Mouse (Mus musculus) embryonic facial prominence, embryonic 10.5 days (tissue): Measurements from ENCODE around the gene Nuak1. TPM values are rescaled to one million over a fixed set of nuclear protein-coding genes. Genes with fewer than 3 reads are reported as not detected.

Experiments used
- DNase-seq: peaks from one replicate; pipeline ENCODE4 v3.0.0-alpha.2; 2017; ENCODE audit warnings: low spot score
- H3K27ac ChIP-seq: fragments of 300-500 bp; sonication (generic); replicated peaks from 2 replicates; pipeline ENCODE4 v1.5.1; 2016; ENCODE audit warnings: mild to moderate bottlenecking
- H3K27me3 ChIP-seq: fragments of 300-500 bp; sonication (generic); replicated peaks from 2 replicates; pipeline ENCODE4 v1.6.1; 2016; ENCODE audit warnings: low read depth, mild to moderate bottlenecking; ENCODE audit not compliant: poor library complexity, severe bottlenecking
- H3K36me3 ChIP-seq: fragments of 300-500 bp; sonication (generic); replicated peaks from 2 replicates; pipeline ENCODE4 v1.6.1; 2016; ENCODE audit warnings: mild to moderate bottlenecking, moderate library complexity
- H3K4me1 ChIP-seq: fragments of 300-500 bp; sonication (generic); 2 replicates; pipeline ENCODE4 v1.6.1; 2016
- H3K4me3 ChIP-seq: fragments of 300-500 bp; sonication (generic); 2 replicates; pipeline ENCODE4 v1.5.1; 2016; ENCODE audit warnings: mild to moderate bottlenecking, moderate library complexity
- H3K9me3 ChIP-seq: fragments of 300-500 bp; sonication (generic); 2 replicates; pipeline ENCODE4 v1.6.1; 2016; ENCODE audit warnings: mild to moderate bottlenecking
- WGBS: fragments of 180-500 bp; shearing (Covaris S2); methylation state at CpG from one replicate; pipeline ENCODE4 v1.1.7; 2016; 5-methylcytosine and 5-hydroxymethylcytosine counted together
- polyA plus RNA-seq: library from polyadenylated mRNA; unstranded; fragments of >200 nt; fragmentation: Nextera tagmentation; extraction: Ambion mirVana; gene quantifications from 2 replicates; pipeline ENCODE4 v1.2.1, GENCODE M21; 2016

Nuak1 gene
- polyA plus RNA-seq, 1 experiment from 2014 or later: 2.7 TPM

- no peaks in the 10 kb centered on the region for H3K9me3 ChIP-seq
- H3K27me3 ChIP-seq: no peaks in the 10 kb centered on the region
- no peak overlapping the region for H3K27ac ChIP-seq
- peaks cover 13% of the 10 kb centered on the region for H3K36me3 ChIP-seq
- DNase-seq: no peak
- 93% methylated on average over 3 of the region's 3 CpGs for WGBS
- no peak overlapping the region for H3K4me3 ChIP-seq
- peaks cover 19% of the 10 kb centered on the region for H3K4me1 ChIP-seq
Measured at GRCm38 (mm10) chr10:84368185-84368584, 72.2 kb downstream of the Nuak1 start.

GRCm38 (mm10) chr10:84365166-84365865 is 75.1 kb downstream of the Nuak1 start:
- no peaks in the 10 kb centered on the region for H3K4me1 ChIP-seq
- H3K27ac ChIP-seq: no peak overlapping the region
- no peaks in the 10 kb centered on the region for H3K36me3 ChIP-seq
- DNase-seq: no peak
- no peaks in the 10 kb centered on the region for H3K27me3 ChIP-seq
- H3K4me3 ChIP-seq: no peak overlapping the region
- H3K9me3 ChIP-seq: no peaks in the 10 kb centered on the region
- 80% methylated on average over 7 of the region's 7 CpGs for WGBS

DNA sequence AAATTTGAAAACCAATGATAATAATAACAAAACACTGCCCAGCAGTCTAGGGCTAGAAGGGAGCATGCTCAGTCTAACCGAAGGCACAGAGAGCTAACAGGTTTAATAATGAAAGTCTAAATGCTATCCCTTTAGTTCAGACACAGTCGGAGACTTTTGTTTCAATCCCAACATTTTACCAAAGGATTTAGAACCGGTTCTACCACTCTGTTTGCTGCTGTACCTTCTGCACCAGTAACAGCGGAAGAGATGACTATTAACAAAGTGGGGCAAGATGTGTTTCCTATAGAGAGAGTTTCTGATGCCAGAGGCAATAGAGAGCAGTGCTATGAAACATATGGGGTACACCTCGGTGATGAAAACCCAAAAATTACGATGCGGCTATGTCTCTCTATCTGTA is 76.6 kb downstream of the Nuak1 start:
- WGBS: 85% methylated on average over 7 of the region's 7 CpGs
- no peak overlapping the region for H3K27ac ChIP-seq
- no peaks in the 10 kb centered on the region for H3K27me3 ChIP-seq
- DNase-seq: no peak
- H3K9me3 ChIP-seq: no peaks in the 10 kb centered on the region
- no peaks in the 10 kb centered on the region for H3K4me1 ChIP-seq
- no peak overlapping the region for H3K4me3 ChIP-seq
- no peaks in the 10 kb centered on the region for H3K36me3 ChIP-seq

DNA sequence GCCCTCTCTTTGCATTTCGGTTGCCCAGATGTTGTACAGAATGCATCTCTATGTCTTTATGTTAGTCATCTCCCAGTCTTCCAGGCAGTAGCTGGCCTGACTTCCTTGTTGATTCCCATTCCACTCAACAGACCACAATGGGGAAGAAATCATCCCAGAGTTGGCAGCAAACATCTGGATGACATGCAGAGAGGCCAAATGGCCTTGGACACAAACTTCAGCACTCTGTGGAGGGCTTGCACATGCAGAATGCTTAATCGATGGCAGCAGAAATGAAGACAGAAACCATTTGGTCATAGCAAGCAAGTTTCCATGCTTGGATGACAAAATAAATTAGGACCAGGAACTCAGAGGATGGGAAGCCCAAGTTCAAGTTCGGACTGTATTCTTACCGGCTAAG is 79.4 kb downstream of the Nuak1 start:
- Histone ChIP-seq H3K4me3 (no peak overlapping the region), H3K36me3 (no peaks in the 10 kb centered on the region), H3K27ac (no peak overlapping the region), H3K27me3 (no peaks in the 10 kb centered on the region; the same call in 1 of the 2 replicates), H3K4me1 (no peaks in the 10 kb centered on the region), H3K9me3 (no peaks in the 10 kb centered on the region)
- WGBS: 93% methylated on average over 4 of the region's 4 CpGs
- DNase-seq: no peak

DNA sequence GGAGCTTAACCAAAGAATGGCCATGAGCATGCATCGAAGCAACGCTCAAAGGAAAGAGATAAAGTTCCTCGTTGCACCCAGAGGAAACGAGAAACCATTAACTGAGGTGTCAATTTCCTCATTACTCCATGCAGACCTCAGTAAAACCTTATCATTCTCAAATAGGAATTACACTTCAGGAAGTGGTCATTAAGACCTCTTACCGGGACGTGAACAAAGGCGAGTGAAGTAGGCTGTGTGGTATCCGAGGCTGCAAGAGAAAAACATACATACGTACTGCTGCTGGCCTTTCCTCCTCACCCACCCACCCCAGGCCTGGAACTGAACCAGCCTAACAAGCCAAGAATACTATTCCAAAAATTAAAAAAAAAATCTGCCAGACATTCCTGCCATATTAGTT is 80.0 kb downstream of the Nuak1 start:
- no peak overlapping the region for H3K4me3 ChIP-seq
- WGBS: 90% methylated on average over 9 of the region's 9 CpGs
- H3K27me3 ChIP-seq: no peaks in the 10 kb centered on the region; the same call in 1 of the 2 replicates
- H3K27ac ChIP-seq: no peak overlapping the region
- H3K4me1 ChIP-seq: no peaks in the 10 kb centered on the region
- no peak for DNase-seq
- H3K9me3 ChIP-seq: no peaks in the 10 kb centered on the region
- no peaks in the 10 kb centered on the region for H3K36me3 ChIP-seq

- Histone ChIP-seq H3K4me1 (no peaks in the 10 kb centered on the region), H3K36me3 (no peaks in the 10 kb centered on the region), H3K9me3 (no peaks in the 10 kb centered on the region), H3K27me3 (no peaks in the 10 kb centered on the region; the same call in 1 of the 2 replicates), H3K4me3 (no peak overlapping the region), H3K27ac (no peak overlapping the region)
- no peak for DNase-seq
- WGBS: 91% methylated on average over 4 of the region's 4 CpGs
Measured at GRCm38 (mm10) chr10:84358738-84359120, 81.7 kb downstream of the Nuak1 start.

- no peaks in the 10 kb centered on the region for H3K4me1 ChIP-seq
- no peak overlapping the region for H3K27ac ChIP-seq
- no peaks in the 10 kb centered on the region; the same call in 1 of the 2 replicates for H3K27me3 ChIP-seq
- H3K9me3 ChIP-seq: no peaks in the 10 kb centered on the region
- H3K4me3 ChIP-seq: no peak overlapping the region
- H3K36me3 ChIP-seq: no peaks in the 10 kb centered on the region
- WGBS: 72% methylated on average over 4 of the region's 4 CpGs
- DNase-seq: no peak
Measured at GRCm38 (mm10) chr10:84357997-84358737, 82.2 kb downstream of the Nuak1 start.

DNA sequence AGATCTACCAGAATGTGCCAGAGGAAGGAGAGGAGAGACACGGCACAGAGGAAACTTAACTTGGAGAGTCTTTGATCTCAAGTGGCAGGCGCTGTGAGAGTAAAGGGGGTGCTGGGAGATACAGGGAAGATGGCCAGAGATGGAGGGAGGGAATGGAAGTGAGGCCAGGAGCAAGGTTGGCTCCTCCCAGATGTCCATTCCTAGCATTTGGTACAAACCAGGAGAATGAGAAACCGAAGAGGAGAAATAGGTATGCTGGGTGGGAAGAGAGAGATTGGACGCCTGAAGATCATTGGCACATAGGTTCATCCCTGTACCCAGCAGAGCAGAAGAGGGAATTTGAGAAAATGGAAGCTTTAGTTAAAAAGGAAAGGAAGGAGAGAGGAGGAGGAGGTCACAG is 82.8 kb downstream of the Nuak1 start:
- H3K9me3 ChIP-seq: no peaks in the 10 kb centered on the region
- no peaks in the 10 kb centered on the region for H3K4me1 ChIP-seq
- no peak overlapping the region for H3K27ac ChIP-seq
- no peak overlapping the region for H3K4me3 ChIP-seq
- DNase-seq: no peak
- H3K36me3 ChIP-seq: no peaks in the 10 kb centered on the region
- WGBS: 90% methylated on average over 4 of the region's 4 CpGs
- H3K27me3 ChIP-seq: no peaks in the 10 kb centered on the region; the same call in 1 of the 2 replicates

- DNase-seq: no peak
- Histone ChIP-seq H3K36me3 (no peaks in the 10 kb centered on the region), H3K4me3 (no peak overlapping the region), H3K4me1 (no peaks in the 10 kb centered on the region), H3K27ac (no peak overlapping the region), H3K27me3 (no peaks in the 10 kb centered on the region; the same call in 1 of the 2 replicates), H3K9me3 (no peaks in the 10 kb centered on the region)
- 93% methylated on average over 6 of the region's 6 CpGs for WGBS
Measured at GRCm38 (mm10) chr10:84354323-84354722, 86.1 kb downstream of the Nuak1 start.

DNA sequence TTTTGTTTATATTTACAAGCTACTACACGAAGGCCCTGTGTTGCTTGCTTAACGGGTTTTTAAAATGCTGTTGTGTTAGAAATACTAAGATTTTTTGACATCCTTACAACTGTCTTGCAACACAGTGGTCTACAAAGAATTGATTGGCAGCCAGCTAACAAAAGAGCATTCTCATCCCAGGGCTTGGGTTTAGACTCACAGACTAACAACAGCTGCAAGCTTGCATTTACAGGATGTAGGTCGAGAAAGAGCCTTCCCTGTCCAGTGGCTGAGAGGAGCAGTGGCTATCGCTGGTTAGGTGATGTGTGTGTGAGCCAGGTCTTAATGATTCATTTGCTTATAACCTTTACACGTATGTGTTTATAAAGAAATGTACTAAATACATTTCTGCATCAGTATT is 94.7 kb downstream of the Nuak1 start:
- Histone ChIP-seq H3K27me3 (no peaks in the 10 kb centered on the region), H3K9me3 (no peaks in the 10 kb centered on the region), H3K4me3 (no peak overlapping the region), H3K36me3 (no peaks in the 10 kb centered on the region), H3K27ac (no peak overlapping the region), H3K4me1 (peaks cover 7% of the 10 kb centered on the region)
- DNase-seq: no peak
- 67% methylated on average over 5 of the region's 5 CpGs for WGBS

DNA sequence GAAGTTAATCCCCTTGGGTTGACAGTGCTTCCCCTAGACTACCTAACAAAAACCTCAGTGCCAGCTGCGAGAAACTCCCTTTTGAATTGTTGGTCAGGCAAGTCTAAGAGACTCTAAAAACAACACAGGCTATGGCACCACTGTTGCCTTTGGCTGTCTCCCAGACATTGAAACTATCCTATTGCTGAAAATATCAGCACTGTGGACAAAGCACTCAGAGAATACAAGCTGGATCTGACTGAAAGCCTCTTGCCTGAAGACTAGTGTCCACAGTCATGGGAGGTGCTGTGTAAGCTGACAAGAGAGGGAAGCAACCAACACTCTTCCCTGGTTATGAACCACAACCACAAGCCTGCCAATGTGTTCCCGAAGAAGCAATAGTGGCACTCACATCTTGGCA is 96.9 kb downstream of the Nuak1 start:
- Histone ChIP-seq H3K4me3 (no peak overlapping the region), H3K36me3 (no peaks in the 10 kb centered on the region), H3K9me3 (no peaks in the 10 kb centered on the region), H3K4me1 (peaks cover 7% of the 10 kb centered on the region), H3K27ac (no peak overlapping the region), H3K27me3 (no peaks in the 10 kb centered on the region)
- WGBS: 92% methylated on average over 2 of the region's 2 CpGs
- no peak for DNase-seq

DNA sequence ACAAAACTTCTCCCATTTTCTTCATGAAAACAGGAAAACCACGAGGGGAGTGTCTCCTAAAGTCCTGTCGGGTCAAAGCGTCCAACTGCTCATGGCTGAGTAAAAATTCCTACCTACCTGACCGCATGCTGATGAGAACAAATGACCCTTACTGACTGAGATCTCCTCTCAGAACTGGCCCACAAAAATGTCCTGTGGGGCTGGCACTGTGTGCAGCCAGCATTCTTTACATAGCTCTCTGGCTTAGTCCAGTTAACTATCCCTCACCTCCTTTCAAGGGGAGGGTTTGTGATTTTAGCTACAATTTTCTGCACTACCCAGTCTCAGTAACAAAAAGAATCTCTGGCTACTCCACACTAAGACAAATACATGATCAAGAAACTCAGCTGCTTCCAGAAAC is 100.9 kb downstream of the Nuak1 start:
- no peak for DNase-seq
- H3K27me3 ChIP-seq: no peaks in the 10 kb centered on the region
- 62% methylated on average over 4 of the region's 4 CpGs for WGBS

DNA sequence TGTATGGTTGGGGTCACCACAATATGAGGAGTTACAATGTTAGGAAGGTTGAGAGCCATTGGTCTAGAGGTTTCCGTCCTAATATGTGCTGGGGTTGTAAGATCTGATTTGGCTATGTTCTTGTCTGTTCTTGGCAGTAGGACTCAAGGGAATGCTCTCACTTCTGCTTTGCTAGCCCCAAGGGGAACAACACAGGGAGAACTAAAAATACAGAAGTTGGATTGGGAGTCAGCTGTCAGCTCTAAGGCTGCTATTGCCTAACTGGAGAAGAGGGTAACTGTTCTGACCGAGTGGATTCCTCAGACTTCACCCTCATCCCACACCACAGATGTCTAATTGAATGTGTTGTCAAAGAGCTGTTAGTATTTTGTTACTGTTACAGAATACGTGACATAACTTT is 101.6 kb downstream of the Nuak1 start:
- DNase-seq: no peak
- 86% methylated on average over 3 of the region's 3 CpGs for WGBS
- no peaks in the 10 kb centered on the region for H3K27me3 ChIP-seq

More for the DNA sequence above, 100.9 kb downstream of the Nuak1 start:
- no peaks in the 10 kb centered on the region for H3K9me3 ChIP-seq
- no peaks in the 10 kb centered on the region for H3K36me3 ChIP-seq
- H3K27ac ChIP-seq: no peak overlapping the region
- no peak overlapping the region for H3K4me3 ChIP-seq
- H3K4me1 ChIP-seq: no peaks in the 10 kb centered on the region

More for the DNA sequence above, 101.6 kb downstream of the Nuak1 start:
- Histone ChIP-seq H3K9me3 (no peaks in the 10 kb centered on the region), H3K4me1 (no peaks in the 10 kb centered on the region), H3K27ac (no peak overlapping the region), H3K36me3 (no peaks in the 10 kb centered on the region), H3K4me3 (no peak overlapping the region)
